Mouse (Mus musculus) induced T-regulatory cell, adult 2 months (primary cell): ENCODE measurements around the gene Gm4559.
A peak's percentile ranks its signal among the peaks of the same experiment; 100 is the strongest.
"Not testable (repeated sequence)": the region's sequence is repeated elsewhere in the genome, so short reads cannot be mapped to it uniquely, and the experiment has no call there.

Experiments used
- DNase-seq: peaks from one replicate; pipeline ENCODE4 v3.0.0-alpha.2; 2012; ENCODE audit warnings: low read depth

Gm4559 gene

DNA sequence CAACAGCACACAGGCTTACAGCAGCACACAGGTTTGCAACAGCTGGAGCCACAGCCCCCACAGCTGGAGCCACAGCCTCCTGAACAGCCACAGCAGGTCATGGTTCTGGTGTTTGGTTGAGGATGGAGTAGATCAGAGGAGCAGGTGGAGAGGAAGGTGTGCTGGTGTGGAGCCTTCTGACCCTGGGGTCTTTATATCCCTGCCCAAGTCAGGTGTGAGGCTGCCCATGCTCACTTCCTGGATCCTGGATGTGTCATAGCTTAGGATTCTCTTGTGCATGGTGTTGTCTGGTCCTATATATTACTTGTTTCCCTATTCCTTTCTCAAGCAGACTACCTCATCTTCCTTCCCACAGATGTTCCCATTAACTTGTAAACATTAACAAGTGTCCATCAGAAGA, at the start of gene Gm4559:
Gene Gm4559 (minus strand): TSS at position 101 of the 400 bp plus-strand sequence.
- not testable (repeated sequence) for DNase-seq

GRCm38 (mm10) chr7:142323396-142324117, 49.4 kb upstream of the Gm4559 start:
- DNase-seq, result no peak

DNA sequence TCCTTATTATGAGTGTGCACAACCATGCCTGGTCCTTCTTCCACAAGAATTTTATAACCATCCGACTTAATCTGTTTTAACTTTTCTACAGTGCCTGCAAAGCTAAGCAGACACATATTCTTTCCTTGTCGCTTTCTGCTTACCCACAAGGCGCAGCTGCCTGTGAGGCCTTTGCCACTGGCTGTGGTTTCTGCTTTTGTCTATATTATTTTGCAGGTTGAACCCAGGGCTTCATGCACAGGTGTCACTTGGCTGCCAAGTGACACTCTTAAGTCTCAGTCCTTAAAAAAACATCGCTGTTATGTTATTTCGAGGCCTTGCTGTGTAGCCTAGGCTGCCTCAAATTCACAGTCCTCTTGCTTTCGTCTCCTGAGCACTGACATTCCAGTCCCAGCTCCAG, 48.5 kb upstream of the Gm4559 start:
- no peak for DNase-seq

DNA sequence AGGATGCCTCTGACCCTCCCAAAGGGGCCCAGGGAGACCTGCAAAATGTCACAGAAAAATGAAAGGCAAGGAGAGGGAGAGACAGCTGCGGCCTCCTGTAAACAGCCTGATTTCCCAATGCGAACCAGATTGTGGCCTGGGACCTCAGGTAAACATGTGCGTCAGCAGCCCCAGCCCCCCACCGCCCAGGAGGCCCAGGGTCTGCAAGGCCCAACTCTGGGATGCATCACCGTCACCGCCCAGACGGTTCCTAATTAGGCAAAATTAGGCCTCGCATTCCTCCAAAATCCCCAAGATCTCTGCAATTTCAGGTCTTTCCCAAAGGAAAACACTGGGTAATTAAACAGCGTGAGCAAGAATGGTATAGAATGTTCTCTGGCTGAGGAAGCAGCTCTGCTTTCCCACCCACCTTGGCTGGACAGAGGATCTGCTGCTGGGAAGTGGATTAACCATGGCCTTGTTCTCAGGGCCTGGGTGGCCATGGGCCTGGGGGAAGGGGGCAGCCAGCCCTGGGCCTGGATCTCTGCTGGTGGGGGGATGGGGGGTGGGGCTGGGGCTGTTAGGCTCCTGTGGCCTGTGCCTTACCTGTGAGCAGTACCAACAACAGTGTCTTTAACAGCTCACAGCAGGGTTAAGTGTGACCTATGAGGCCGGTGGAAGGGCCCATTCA, 47.6 kb upstream of the Gm4559 start:
- not testable (repeated sequence) for DNase-seq

- DNase-seq, result no peak
These were observed 46.7 kb upstream of the Gm4559 start for GRCm38 (mm10) chr7:142320906-142321305.

DNA sequence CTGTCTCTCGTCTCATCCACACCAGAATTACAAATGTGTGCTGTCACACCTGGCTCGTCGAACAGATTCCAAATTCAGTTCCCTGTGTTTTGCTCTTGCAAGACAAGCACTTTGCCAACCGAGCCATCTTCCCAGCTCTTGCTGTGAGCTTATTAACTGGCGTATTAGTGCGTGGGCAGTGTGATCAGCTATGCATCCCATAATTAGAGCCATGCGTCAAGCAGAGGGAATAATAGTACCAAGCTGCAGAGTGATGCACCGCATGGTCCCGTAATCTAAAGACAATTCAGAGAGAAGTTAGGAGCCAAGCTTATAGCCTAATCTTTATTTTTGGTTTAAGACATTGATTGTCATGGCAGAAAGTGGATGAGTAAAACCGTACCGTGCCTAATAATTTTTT, 45.0 kb upstream of the Gm4559 start:
- DNase-seq, result no peak

- no peak for DNase-seq
These were observed 43.1 kb upstream of the Gm4559 start for GRCm38 (mm10) chr7:142317216-142317615.

DNA sequence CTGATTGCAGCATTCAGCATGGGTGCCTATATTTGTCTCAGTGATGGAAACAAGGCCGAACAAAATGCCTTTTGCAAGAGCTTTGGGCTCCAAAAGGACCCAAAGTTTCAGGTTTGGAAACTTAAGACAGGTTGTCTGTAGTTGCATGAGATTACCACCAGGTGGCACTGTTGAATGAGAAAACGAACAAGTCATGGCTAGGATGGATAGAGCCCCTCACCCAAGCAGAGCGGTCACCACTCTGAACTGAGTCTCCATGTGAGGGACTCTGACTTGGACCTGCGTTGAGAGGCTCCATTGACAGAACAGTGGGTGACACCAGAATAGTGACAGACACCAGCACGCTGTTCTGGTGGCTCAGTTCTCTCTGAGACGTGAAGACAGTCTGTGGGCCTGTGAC, 42.4 kb upstream of the Gm4559 start:
- DNase-seq, result peak; percentile 72

DNA sequence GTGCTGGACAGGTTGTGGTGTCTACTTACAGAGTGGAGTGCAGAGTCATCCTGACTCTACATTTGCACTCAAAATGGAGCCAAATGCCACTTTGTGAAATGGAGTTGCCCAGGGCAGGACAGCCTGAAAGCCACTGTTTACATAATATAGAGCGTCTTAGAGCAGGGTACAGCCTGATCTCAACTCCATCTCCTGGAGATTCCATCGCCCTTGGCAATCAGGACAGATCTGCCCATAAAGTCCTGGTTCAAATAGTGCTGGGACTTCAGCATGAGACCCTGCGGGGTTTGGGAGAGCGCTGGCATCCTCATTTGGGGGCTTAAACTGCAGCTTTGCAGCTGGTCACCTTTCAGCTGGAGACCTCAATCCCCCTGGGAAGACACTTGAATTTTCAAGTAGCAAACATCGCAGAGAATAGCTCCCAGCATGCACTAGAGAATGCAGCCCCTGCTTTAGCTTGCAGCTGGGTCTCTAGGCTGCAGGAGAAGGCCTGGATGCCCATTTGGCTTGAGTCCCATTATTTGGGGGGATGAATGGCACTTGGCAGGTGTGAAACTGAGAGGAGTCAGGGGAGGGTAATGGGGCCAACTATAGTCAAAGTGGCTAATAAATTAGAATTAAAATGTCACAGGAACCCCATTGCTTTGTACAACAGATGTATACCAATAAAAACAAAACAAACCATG, 40.6 kb upstream of the Gm4559 start:
- DNase-seq, result no peak

DNA sequence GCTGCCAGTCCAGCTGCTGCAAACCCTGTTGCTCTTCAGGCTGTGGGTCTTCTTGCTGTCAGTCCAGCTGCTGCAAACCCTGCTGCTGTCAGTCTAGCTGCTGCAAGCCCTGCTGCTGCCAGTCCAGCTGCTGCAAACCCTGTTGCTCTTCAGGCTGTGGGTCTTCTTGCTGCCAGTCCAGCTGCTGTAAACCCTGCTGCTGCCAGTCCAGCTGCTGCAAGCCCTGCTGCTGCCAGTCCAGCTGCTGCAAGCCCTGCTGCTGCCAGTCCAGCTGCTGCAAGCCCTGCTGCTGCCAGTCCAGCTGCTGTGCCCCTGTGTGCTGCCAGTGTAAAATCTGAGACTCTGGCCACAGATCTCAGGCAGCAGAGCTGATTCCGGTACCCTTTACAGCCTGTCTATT, 29.8 kb upstream of the Gm4559 start:
- not testable (repeated sequence) for DNase-seq

- no peak for DNase-seq
These were observed 29.1 kb upstream of the Gm4559 start, which contains the start of gene Krtap5-4 for GRCm38 (mm10) chr7:142303249-142303648. Krtap5-4 (plus strand) TSS chr7:142303549.

DNA sequence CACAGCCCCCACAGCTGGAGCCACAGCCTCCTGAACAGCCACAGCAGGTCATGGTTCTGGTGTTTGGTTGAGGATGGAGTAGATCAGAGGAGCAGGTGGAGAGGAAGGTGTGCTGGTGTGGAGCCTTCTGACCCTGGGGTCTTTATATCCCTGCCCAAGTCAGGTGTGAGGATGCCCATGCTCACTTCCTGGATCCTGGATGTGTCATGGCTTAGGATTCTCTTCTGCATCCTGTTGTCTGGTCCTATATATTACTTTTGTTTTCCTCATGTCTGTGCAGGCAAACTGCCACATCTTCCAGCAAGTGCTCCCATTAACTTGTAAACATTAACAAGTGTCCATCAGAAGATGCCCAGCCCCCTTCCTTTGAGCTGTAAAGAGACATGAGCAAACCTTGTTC, 22.9 kb upstream of the Gm4559 start, which contains the start of gene Krtap5-1:
Gene Krtap5-1 (minus strand): TSS at position 101 of the 400 bp plus-strand sequence.
- not testable (repeated sequence) for DNase-seq

- not testable (repeated sequence) for DNase-seq
These were observed 21.9 kb upstream of the Gm4559 start for GRCm38 (mm10) chr7:142296108-142296507.

DNA sequence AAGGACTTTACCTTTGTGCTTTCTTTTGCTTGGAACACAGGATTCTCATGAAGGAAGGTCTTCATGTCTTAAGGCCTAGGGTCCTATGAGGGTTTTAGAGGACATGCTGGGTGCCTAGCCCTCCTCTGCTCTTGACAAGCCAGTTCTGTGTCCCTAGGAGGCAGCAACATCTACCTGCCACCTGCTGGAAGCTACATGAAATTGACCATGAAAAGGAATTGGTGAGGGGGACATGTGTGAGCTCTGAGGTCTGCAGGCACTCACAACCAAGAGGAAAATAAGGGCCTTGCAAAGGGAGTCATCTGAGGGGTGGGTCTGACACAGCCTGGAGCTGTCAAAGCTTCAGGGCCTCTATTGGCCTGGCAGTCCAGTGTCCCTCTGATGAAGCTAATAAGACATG, 21.3 kb upstream of the Gm4559 start:
- no peak for DNase-seq

DNA sequence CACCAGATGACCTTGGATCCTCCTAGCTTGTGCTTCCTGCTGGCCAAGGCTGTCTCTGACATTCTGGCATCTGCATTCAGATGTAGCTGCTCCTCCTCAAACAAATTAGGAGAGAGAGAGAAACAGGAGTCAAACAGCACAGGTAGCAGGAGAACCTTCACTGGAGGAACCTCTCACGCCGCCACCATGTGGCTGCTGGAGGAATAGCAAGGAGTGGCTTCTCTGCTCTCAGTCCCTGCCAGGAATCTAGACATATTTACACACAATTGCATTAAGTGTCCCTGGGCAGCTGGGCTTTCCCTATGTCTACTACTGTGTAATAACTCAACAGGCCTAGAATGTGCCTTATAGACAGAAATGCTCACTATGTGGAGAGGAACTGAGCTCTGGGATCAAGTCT, 19.7 kb upstream of the Gm4559 start:
- DNase-seq, result peak; percentile 54

- not testable (repeated sequence) for DNase-seq
These were observed 11.9 kb upstream of the Gm4559 start for GRCm38 (mm10) chr7:142285910-142286612.

- DNase-seq, result no peak
These were observed 11.1 kb upstream of the Gm4559 start for GRCm38 (mm10) chr7:142285130-142285835.

GRCm38 (mm10) chr7:142284615-142285080, 10.5 kb upstream of the Gm4559 start:
- peak; percentile 95 for DNase-seq

DNA sequence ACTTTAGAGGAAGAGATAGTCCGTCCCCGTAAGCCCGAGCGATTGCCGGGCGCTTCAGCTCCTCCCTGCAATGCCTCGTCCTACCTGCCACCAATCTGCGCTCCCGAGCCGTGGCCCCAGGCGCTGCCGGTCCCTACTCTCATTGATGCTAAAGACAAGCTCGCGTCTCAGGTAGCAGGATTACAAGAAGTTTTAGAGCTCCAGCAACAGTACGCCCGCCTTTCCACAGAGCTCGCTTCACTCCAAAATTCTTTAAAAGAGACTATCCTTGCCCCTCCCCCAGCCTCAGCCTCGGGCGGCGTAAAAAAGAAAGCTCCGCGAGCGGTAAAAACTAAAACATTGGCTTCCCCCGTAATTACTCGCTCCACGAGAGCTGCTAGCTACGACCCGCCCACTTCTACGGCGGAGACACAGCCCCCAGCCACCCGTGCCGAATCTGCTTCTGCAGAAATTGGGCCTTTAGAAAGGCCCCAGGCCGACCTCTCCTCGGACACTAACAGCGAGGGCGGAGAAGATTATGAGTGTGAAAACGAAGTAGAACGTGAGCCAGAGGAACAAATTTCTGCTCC, 9.9 kb upstream of the Gm4559 start:
- DNase-seq, result peak; percentile 75

DNA sequence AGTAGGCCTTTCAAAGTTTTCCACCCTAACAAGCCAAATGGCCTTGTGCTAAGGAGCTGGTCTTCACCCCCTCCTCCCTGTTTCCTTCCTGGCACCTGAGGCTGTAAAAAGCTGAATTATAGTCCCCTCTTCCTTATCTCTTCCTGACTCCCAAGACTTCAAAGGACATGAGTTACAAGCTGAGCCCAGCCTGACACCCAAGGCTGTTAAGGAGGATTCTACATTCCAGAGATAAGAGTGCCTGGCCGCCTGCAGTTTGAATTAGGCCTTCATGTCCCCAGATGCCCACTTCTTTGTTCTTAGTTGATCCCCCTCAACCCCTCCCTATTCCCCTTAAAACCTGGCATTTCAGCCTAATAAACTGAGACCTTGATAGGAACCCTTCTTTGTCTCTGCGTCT, 8.7 kb upstream of the Gm4559 start:
- not testable (repeated sequence) for DNase-seq

GRCm38 (mm10) chr7:142279291-142279690, 5.1 kb upstream of the Gm4559 start:
- not testable (repeated sequence) for DNase-seq
